In the genomic region with DNA sequence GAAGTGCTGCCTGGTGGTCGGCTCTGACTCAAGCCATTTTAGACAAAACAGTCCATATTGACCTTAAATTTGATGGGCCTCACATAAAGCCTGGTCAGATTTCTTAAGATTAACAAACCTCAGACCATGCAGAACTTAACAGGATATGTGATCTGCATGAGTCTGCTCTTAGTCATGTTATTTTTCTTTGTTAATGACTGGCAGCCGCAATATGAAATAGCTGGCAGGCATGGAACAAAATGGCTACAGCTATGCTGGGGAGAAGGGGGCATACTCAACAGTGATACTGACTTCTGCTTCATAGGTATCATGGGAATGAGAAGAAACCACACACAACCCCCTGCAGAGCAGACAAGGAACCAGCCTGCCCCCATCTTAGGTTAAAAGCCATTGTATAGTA, we compare ENCODE assay signal across 20 mouse cellular contexts. TPM values are rescaled to one million over a fixed set of nuclear protein-coding genes. Genes with fewer than 3 reads are reported as not detected.
A peak's percentile ranks its signal among the peaks of the same experiment; 100 is the strongest.
DNase-seq lines count a peak whose midpoint lies in the region; ATAC-seq and TF ChIP-seq lines count a peak whose summit lies in the region.
"Had no signal": no experiment of that assay in that cellular context is flagged by ENCODE, and none has a peak within 500 bp of the region (broad histone marks: within the 10 kb centered on the region; RNA-seq: fewer than 3 reads in every experiment).

No protein-coding gene starts in this region.

- intact Hi-C loops in heart, adult 2 months (cut with DNase I) = no loop called here

- H3K79me2 ChIP-seq in heart, adult 2 months (replicated peaks; ENCODE audit: control insufficient read depth, insufficient read depth, low read length) = no peaks in the 10 kb centered on the region
- no peaks in the 10 kb centered on the region for H3K79me2 ChIP-seq in C2C12 (ENCODE audit: control insufficient read depth, insufficient read depth)

- 89% methylated on average over 2 of the region's 2 CpGs for WGBS in heart, adult 2 months

- no peak overlapping the region for H3K4me3 ChIP-seq in heart, adult 2 months
- H3K4me3 ChIP-seq in C2C12 (ENCODE audit: insufficient read depth, poor library complexity, severe bottlenecking) = no peak overlapping the region
- H3K4me3 ChIP-seq: embryonic facial prominence, embryonic 10.5 days; embryonic facial prominence, embryonic 12.5 days; erythroblast, embryonic 14.5 days; forebrain, embryonic 13.5 days; forebrain, embryonic 15.5 days had no signal

- peak; percentile 30 for DNase-seq in heart, adult 11 months
- DNase-seq in heart, adult 2 months = no peak
- DNase-seq in fibroblast of lung, adult 2 months (ENCODE audit: low read depth) = peak; percentile 70
- DNase-seq in adrenal gland, postnatal 4 days (ENCODE audit: low spot score in 2 of 2) = no peak
- DNase-seq: adrenal gland, adult 2 months; adrenal gland, postnatal 10 days; adrenal gland, postnatal 25 days; cerebellum, adult 18-20 months; cerebellum, adult 8-10 months; cerebellum, adult 9-11 months; cerebellum, postnatal 36 days; embryo, embryonic 11 days; forebrain, postnatal 0 days had no signal

- no peak overlapping the region for H3K9ac ChIP-seq in heart, adult 2 months (ENCODE audit: low read depth, low read length)
- H3K9ac ChIP-seq: embryonic facial prominence, embryonic 12.5 days; forebrain, embryonic 13.5 days; forebrain, embryonic 15.5 days; forebrain, postnatal 0 days had no signal

- H3K79me3 ChIP-seq in C2C12 (ENCODE audit: low read depth) = no peaks in the 10 kb centered on the region

- TF ChIP-seq EP300 in heart, adult 2 months (IDR thresholded peaks at IDR 0.05; ENCODE audit: insufficient read depth, low read depth, low read length) = no peak

- no peak for TF ChIP-seq POLR2A in heart, adult 2 months (IDR thresholded peaks at IDR 0.05; ENCODE audit: insufficient read depth, low read depth, low read length)

- H3ac ChIP-seq in C2C12 (ENCODE audit: control insufficient read depth, insufficient read length, low read depth) = no peak overlapping the region

- peaks cover 4% of the 10 kb centered on the region for H3K4me1 ChIP-seq in heart, adult 2 months (ENCODE audit: control insufficient read depth, insufficient read depth, low read length)
- H3K4me1 ChIP-seq: embryonic facial prominence, embryonic 10.5 days had no signal

- no peak for ATAC-seq in monocyte, adult 5-6 weeks (replicated peaks; ENCODE audit: insufficient number of reproducible peaks, low FRiP score, low TSS enrichment, poor library complexity, severe bottlenecking)
- ATAC-seq: forebrain, embryonic 13.5 days; forebrain, embryonic 15.5 days; forebrain, postnatal 0 days had no signal

- H3K36me3 ChIP-seq in heart, adult 2 months (ENCODE audit: control insufficient read depth, insufficient read depth, low read length) = peaks cover 6% of the 10 kb centered on the region; the same call in 1 of the 2 replicates
- no peaks in the 10 kb centered on the region for H3K36me3 ChIP-seq in C2C12 (ENCODE audit: control insufficient read depth, insufficient read depth)
- H3K36me3 ChIP-seq: embryonic facial prominence, embryonic 10.5 days; embryonic facial prominence, embryonic 12.5 days; forebrain, embryonic 15.5 days had no signal

- H3K27me3 ChIP-seq in heart, adult 2 months (ENCODE audit: control insufficient read depth, insufficient read depth, low read length) = no peaks in the 10 kb centered on the region
- no peaks in the 10 kb centered on the region for H3K27me3 ChIP-seq in C2C12 (ENCODE audit: control insufficient read depth, insufficient read depth, insufficient read length)
- H3K27me3 ChIP-seq: embryonic facial prominence, embryonic 12.5 days; forebrain, embryonic 13.5 days; forebrain, embryonic 15.5 days had no signal

- no peak for TF ChIP-seq CTCF in heart, adult 2 months (IDR thresholded peaks at IDR 0.05)
- TF ChIP-seq CTCF in C2C12 (IDR thresholded peaks at IDR 0.05; ENCODE audit: control insufficient read depth, insufficient read depth, insufficient read length) = no peak

- no peak overlapping the region for H3K27ac ChIP-seq in heart, adult 2 months
- H3K27ac ChIP-seq: embryonic facial prominence, embryonic 10.5 days; embryonic facial prominence, embryonic 12.5 days; forebrain, embryonic 13.5 days; forebrain, embryonic 15.5 days had no signal

TF ChIP-seq in C2C12, 6 proteins besides CTCF, POLR2A, EP300 and RAD21:
- peak; percentile 69 for TF ChIP-seq FOSL1 (IDR thresholded peaks at IDR 0.05; ENCODE audit: insufficient read depth, low read length, poor library complexity, severe bottlenecking)
- TF ChIP-seq CEBPB (IDR thresholded peaks at IDR 0.05; ENCODE audit: low read depth) = no peak

RNA-seq across cellular contexts. Expression of gene Fam126a, which starts 26.4 kb away (rescaled TPM):
- 10 to 100 TPM; 41.3 to 44.1 TPM for total RNA-seq in heart, adult 2 months (2021)
- 9.2 and 18.1 TPM in 2 replicates for polyA plus RNA-seq in heart, adult 2 months (2012; rRNA removed)
- polyA plus RNA-seq in C2C12 (2012; fragmentation: generic; extraction: Trizol) = 10.1 TPM
- total RNA-seq in monocyte, adult 5-6 weeks (2017) = 46.7 to 57.4 TPM (median 49.3 TPM) in 3 replicates
- total RNA-seq in adrenal gland, postnatal 4 days (2021) = 10 to 100 TPM; 60.9 to 63.7 TPM

RNA-seq across cellular contexts. Expression of gene Klhl7, which starts 43.5 kb away (rescaled TPM):
- total RNA-seq in heart, adult 2 months (2021) = 10 to 100 TPM; 47.7 to 48.9 TPM
- 7.4 and 25.6 TPM in 2 replicates for polyA plus RNA-seq in heart, adult 2 months (2012; rRNA removed)
- polyA plus RNA-seq in C2C12 (2012; fragmentation: generic; extraction: Trizol) = 3.6 TPM
- 14.7 to 19.0 TPM (median 16.0 TPM) in 3 replicates for total RNA-seq in monocyte, adult 5-6 weeks (2017)
- 10 to 100 TPM; 45.6 to 49.3 TPM for total RNA-seq in adrenal gland, postnatal 4 days (2021)

Comparison
In these comparisons a context has a peak if more than half of its experiments do, and no peak if none do; other contexts are left out.
1. DNase-seq: peak in heart, adult 11 months (single experiment) and fibroblast of lung, adult 2 months (single experiment); none in heart, adult 2 months (0 of 2) and adrenal gland, postnatal 4 days (0 of 2).